Mouse (Mus musculus) lung, adult 2 months (tissue): Measurements from ENCODE around the gene Fam186b. TPM values are rescaled to one million over a fixed set of nuclear protein-coding genes. Genes with fewer than 3 reads are reported as not detected.
"Not testable (repeated sequence)": the region's sequence is repeated elsewhere in the genome, so short reads cannot be mapped to it uniquely, and the experiment has no call there.

ENCODE experiments used
- DNase-seq: peaks from one replicate; pipeline ENCODE4 v3.0.0; 2022
- H3K4me1 ChIP-seq: fragments of 200-500 bp; 2 replicates; pipeline ENCODE4 v1.6.1; 2011; ENCODE audit warnings: low read length; ENCODE audit not compliant: control insufficient read depth, insufficient read depth
- H3K4me3 ChIP-seq: fragments of 200-500 bp; replicated peaks from 2 replicates; pipeline ENCODE3; 2011; ENCODE audit warnings: low read depth, mild to moderate bottlenecking, control low read depth, low read length; ENCODE audit errors: extremely low read depth
- CTCF ChIP-seq: fragments of 200-500 bp; IDR thresholded peaks from 2 replicates; pipeline ENCODE4 v1.5.1; 2011; ENCODE audit warnings: mild to moderate bottlenecking, low read length, control low read depth; ENCODE audit not compliant: insufficient read depth
- POLR2A ChIP-seq: fragments of 200-500 bp; IDR thresholded peaks from 2 replicates; pipeline ENCODE4 v1.6.1; 2011; ENCODE audit warnings: low read depth, mild to moderate bottlenecking, control low read depth, low read length, borderline replicate concordance; ENCODE audit errors: extremely low read depth
- WGBS: fragments of 180-500 bp; shearing (Covaris S2); methylation state at CpG from one replicate; pipeline ENCODE4 v1.1.7; 2018; 5-methylcytosine and 5-hydroxymethylcytosine counted together
- polyA plus RNA-seq: library from polyadenylated mRNA; depleted of rRNA; stranded (reverse); fragments of >200 nt; gene quantifications from 2 replicates; pipeline ENCODE4 v1.2.3, GENCODE M21; 2012

The Fam186b gene
- polyA plus RNA-seq, 1 experiment = not detected

DNA sequence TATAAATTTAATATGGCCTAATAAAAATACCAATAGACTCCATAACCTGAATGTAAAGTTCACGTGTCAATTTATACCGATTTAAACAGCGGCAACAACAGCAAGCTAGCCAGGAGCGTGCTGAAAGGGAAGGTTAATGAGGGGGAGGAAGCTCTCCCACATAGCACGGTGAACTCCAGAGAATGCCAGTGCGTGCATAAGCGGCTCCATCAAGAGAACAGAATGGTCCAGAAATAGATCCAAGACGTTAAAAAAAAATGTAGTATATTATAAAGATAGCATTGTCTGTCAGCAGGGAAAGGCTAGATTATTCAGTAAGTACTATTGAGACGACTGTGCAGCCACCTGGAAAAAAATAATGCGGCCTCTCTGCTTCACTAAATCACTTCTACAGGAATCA, 33.0 kb downstream of the Fam186b start:
- peaks cover 6% of the 10 kb centered on the region for H3K4me1 ChIP-seq
- WGBS = 69% methylated on average over 10 of the region's 10 CpGs
- TF ChIP-seq CTCF = no peak
- no peak for TF ChIP-seq POLR2A
- no peak overlapping the region for H3K4me3 ChIP-seq
- DNase-seq = no peak

DNA sequence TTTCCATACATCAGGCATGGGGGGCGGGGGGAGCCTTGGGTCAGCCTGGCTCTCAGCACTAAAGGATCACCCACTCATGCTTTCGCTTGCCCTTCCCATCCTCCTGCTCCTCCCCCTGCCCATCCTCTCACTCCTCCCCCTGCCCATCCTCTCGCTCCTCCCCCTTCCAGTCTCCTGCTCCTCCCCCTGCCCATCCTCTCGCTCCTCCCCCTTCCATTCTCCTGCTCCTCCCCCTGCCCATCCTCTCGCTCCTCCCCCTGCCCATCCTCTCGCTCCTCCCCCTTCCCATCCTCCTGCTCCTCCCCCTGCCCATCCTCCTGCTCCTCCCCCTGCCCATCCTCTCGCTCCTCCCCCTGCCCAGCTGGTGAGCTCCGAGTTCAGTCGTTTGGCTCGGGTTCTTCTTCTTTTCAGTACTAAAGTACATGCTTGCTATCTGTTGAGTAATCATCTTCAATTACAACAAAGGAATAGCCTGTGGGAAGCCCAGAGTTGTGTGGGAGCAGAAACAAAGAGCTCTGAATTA, 35.9 kb downstream of the Fam186b start:
- Histone ChIP-seq H3K4me1 (peaks cover 6% of the 10 kb centered on the region), H3K4me3 (peak overlapping the region; percentile 31)
- TF ChIP-seq POLR2A = peak; percentile 41; the same call in 1 of the 2 replicates
- no peak for TF ChIP-seq CTCF
- 2% methylated on average over 6 of the region's 10 CpGs for WGBS
- peak; percentile 45 for DNase-seq

DNA sequence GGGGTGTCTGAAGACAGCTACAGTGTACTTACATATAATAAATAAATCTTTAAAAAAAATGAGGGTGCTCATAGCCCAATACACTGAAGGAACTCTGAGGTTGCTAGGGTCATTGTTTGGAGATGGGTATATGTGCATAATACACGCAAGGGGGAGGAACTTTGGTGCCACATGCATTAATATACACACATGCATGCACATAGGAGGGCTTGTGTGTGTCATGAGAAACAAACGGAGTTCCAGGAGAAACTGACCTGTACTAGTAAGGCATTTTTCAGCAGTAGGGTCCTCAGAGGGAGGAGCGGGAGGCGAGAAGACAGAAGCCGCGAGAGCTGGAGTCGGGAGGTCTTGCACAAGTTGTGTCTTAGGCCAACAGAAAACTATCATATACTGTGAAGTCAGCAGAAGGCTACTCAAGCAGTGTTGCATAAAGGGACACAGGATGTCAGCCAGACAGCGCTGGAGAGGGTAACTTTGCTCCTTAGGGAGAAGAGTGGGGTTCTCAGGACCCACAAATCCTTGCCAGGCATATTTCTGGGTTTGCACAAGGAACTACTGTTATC, 36.4 kb downstream of the Fam186b start:
- Histone ChIP-seq H3K4me1 (peaks cover 6% of the 10 kb centered on the region), H3K4me3 (peak overlapping the region; percentile 31)
- TF ChIP-seq CTCF (no peak), POLR2A (no peak)
- no peak for DNase-seq
- WGBS = 51% methylated on average over 8 of the region's 8 CpGs

DNA sequence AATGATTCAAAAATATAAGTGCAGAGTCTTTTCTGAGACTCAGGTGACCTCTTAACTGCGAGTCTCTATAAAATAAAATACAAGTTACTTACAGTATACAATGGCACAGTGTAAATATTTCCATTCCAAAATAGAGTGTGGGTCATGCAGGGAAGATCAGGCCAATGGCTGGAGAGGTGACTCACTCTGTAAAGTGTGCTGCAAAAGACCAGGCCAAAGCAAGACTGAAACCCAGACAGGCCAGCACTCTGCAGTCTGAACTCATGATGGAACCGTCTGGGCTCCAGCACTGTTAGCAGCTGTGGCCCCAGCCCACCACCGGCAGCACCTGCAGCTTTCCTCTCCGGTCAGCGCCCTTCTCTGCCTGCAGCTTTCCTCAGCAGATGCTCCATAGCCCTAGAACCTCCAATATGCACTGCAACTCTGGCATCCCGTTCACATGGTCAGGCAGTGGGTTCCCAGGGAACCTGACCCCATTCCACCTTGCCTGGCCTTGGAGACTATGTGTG, 40.4 kb downstream of the Fam186b start:
- WGBS = 82% methylated on average over 6 of the region's 6 CpGs
- TF ChIP-seq POLR2A (no peak), CTCF (no peak)
- no peak for DNase-seq
- Histone ChIP-seq H3K4me3 (no peak overlapping the region), H3K4me1 (peaks cover 5% of the 10 kb centered on the region)

DNA sequence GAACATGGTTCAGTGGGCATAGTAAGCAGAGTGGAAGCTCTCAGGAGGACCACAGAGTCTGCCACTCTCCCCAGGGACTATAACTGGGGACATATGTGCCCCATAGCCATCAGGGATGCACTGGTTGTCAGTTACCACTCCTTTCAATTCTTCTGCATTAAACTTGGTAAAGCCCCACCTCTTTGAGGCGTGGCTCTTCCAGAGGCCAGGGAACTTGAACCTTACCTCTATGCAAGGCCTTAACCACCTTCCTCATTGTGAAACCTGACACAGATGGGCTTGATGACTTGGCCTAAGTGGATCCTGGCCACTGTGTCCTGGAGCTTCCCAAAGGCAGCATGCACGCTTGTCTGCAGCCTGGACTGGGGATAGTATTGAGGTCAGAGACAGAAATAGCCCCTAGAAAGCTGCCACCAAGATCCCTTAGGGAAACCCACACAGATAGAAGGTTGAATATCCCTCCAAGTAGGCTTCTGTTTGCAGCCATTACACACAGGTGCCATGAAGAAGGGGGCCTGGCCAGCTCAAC, 41.1 kb downstream of the Fam186b start:
- WGBS = 80% methylated on average over 2 of the region's 2 CpGs
- no peak overlapping the region for H3K4me3 ChIP-seq
- DNase-seq = no peak
- TF ChIP-seq POLR2A (no peak), CTCF (no peak)
- peaks cover 3% of the 10 kb centered on the region; the same call in 1 of the 2 replicates for H3K4me1 ChIP-seq

DNA sequence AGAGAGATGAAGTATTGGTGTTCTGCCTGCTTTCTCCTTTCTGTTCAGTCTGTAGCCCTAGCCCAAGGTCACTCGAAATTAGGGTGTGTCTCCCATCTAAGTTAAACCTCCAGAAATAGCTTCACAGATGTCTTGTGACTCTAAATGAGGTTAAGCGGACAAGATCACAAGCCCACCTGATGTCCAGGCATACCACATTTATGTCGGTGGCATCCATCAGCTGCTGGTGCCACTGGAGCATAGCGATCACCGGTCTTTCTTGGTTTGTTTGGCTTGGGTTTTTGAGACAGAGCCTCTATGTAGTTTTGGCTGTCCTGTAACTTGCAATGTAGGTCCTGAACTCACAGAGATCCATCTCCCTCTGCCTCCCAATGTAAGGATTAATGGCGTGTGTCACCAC, 41.9 kb downstream of the Fam186b start:
- 92% methylated on average over 6 of the region's 6 CpGs for WGBS
- no peak for DNase-seq
- Histone ChIP-seq H3K4me1 (no peaks in the 10 kb centered on the region), H3K4me3 (no peak overlapping the region)
- TF ChIP-seq CTCF = no peak
- no peak for TF ChIP-seq POLR2A

DNA sequence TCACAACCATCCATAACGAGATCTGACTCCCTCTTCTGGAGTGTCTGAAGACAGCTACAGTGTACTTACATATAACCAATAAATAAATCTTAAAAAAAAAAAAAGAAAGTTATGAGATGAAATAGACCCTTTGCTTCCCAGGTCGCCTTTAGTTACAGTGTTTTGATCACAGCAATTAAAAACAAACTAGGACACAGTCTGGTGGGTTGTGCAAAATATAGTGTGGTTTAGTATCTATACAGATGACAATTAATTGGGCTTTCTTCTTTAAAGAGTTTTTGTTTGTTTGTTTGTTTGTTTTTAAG, 42.6 kb downstream of the Fam186b start:
- H3K4me1 ChIP-seq, H3K4me3 ChIP-seq, DNase-seq: not testable (repeated sequence)
- WGBS = 40% methylated on average over 2 of the region's 2 CpGs

DNA sequence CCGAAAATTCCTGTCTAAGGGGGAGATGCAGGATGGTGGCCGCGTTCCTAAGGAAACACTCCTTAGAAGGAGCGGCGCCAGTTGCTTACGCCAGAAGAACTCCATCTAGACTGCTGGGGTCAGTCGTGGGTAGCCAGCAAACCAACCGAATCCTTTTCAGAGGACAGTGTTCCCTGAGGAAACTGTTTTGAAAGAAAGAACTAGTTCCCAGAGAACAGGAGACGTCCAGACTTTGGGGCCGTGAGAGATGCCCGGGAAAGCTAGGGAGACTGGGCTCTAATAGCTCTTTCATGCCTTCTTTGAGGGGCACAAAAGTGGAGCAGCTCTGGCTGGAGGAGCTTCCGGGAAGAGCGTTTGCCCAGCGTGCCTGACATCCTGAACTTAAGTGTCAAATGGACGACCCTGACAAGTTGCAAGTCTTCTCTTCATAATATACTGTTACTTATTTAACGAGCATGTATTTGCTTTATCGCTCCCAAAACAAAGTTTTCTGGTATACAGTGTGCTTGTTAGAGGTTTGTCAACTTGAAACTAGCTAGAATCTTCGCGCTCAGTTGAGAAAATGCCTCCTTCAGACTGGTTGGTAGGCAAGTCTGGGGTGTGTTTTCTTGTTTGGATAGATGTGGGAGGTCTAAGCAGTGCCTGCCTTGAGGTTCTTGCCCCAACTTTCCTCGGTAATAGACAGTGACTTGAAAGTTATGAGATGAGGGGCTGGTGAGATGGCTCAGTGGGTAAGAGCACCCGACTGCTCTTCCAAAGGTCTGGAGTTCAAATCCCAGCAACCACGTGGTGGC, 43.1 kb downstream of the Fam186b start:
- WGBS = 3% methylated on average over 22 of the region's 22 CpGs
- DNase-seq = no peak
- no peaks in the 10 kb centered on the region for H3K4me1 ChIP-seq
- H3K4me3 ChIP-seq = peak overlapping the region; percentile 83
- TF ChIP-seq POLR2A = no peak
- TF ChIP-seq CTCF = no peak

DNA sequence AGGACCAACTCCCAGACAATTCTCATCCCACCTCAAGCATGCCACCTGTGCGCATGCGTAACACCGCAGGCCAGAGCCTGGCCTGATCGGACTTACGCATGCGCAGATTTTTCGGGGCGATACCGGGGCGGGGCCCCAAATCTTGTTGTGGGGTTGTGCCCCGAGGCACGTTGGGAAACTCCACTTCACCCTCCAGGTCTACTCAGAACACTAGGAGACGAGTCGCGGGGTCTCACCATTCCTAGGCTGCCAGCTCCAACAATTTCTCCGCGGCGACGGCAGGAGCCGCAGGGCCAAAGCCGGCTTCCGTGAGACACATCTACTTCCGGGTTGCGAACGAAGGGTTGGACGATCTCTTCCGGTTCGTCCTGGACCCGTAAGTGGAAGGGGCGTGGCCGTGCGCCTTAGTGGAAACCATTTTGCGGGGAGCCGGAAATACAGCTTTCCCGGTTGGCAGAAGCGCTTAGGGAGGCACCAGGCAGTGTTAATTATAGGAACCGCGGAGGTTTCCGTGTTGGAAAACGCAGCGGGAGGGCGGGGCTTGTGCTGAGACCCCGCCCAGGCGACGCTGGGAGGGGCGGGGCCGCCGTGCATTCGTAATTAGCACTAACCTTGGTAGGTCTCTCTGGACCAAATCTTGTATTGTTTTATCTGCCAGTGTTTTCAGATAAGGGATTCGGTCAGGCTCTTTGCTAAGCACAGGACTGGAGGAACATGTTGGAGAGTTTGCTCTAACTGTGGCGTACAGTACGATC, 43.9 kb downstream of the Fam186b start, which contains the start of gene Mcrs1:
Gene Mcrs1 (minus strand): TSS at position 336 of the 755 bp plus-strand sequence.
- under 1% methylated on average over 52 of the region's 52 CpGs for WGBS
- TF ChIP-seq CTCF (no peak), POLR2A (peak; percentile 77)
- H3K4me3 ChIP-seq = peak within 1 kb of the TSS; percentile 83
- H3K4me1 ChIP-seq = no peaks in the 10 kb centered on the region
- DNase-seq = peak; percentile 97

DNA sequence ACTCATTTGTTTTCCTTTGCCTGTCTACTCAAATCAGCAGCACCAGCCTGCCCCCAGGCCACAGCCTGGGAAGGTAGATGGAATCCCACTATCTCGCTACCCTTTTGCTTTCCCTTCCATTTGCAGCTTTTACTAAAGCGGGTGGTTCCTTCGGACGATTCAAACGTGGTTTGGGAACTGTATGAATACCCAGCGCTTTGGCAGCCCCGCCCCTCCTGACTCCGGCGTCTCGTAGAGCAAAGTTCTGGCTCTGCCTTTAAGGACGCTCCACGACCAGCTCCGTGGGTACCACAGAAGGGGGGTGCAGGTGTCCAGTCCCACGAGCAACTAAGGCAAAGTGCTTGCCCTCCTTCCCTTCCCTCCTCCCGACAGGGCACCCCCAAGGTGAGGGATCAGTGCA, 44.6 kb downstream of the Fam186b start:
- WGBS = 1% methylated on average over 14 of the region's 15 CpGs
- DNase-seq = peak; percentile 36
- not testable (repeated sequence) for H3K4me1 ChIP-seq
- peak overlapping the region; percentile 54 for H3K4me3 ChIP-seq
